8 mouse cellular contexts compared by ENCODE assay signal in genomic region chr14:27044221-27044966, GRCm38 (mm10). TPM values are rescaled to one million over a fixed set of nuclear protein-coding genes. Genes with fewer than 3 reads are reported as not detected.
A peak's percentile ranks its signal among the peaks of the same experiment; 100 is the strongest.
DNase-seq lines count a peak whose midpoint lies in the region; ATAC-seq and TF ChIP-seq lines count a peak whose summit lies in the region.

No protein-coding gene starts in this region.

- TF ChIP-seq POLR2A in lung, adult 2 months (IDR thresholded peaks at IDR 0.05; ENCODE audit: borderline replicate concordance, extremely low read depth, low read depth, low read length): no peak
- TF ChIP-seq POLR2A in myocyte (IDR thresholded peaks at IDR 0.05; ENCODE audit: insufficient read length, low read depth): peak; percentile 20

- no peak for TF ChIP-seq EP300 in heart, postnatal 0 days (IDR thresholded peaks at IDR 0.05; ENCODE audit: low read depth)

- H3K4me1 ChIP-seq in lung, embryonic 14.5 days (ENCODE audit: insufficient read depth): peaks cover 30% of the 10 kb centered on the region
- peaks cover 17% of the 10 kb centered on the region for H3K4me1 ChIP-seq in lung, adult 2 months (ENCODE audit: control insufficient read depth, insufficient read depth, low read length)
- peaks cover 93% of the 10 kb centered on the region for H3K4me1 ChIP-seq in embryonic facial prominence, embryonic 10.5 days
- peaks cover 17% of the 10 kb centered on the region for H3K4me1 ChIP-seq in heart, postnatal 0 days (ENCODE audit: control insufficient read depth, insufficient read depth)

- H3ac ChIP-seq in myocyte (ENCODE audit: control insufficient read depth, insufficient read length): no peak overlapping the region

- peak; percentile 65 for DNase-seq in lung, embryonic 14.5 days
- no peak for DNase-seq in lung, adult 2 months
- DNase-seq in embryonic facial prominence, embryonic 10.5 days (ENCODE audit: low spot score): no peak
- no peak for DNase-seq in heart, postnatal 0 days (ENCODE audit: low spot score)
- DNase-seq in adrenal gland, postnatal 14 days: no peak
- DNase-seq in layer of hippocampus, adult 18-20 months (ENCODE audit: low spot score in 2 of 2): no peak
- DNase-seq in left cerebral cortex, postnatal 36 days (ENCODE audit: low spot score in 2 of 2): no peak

- H3K27me3 ChIP-seq in lung, embryonic 14.5 days (ENCODE audit: insufficient read depth, low read length): peaks cover 5% of the 10 kb centered on the region; the same call in 1 of the 2 replicates
- H3K27me3 ChIP-seq in embryonic facial prominence, embryonic 10.5 days (replicated peaks; ENCODE audit: low read depth, poor library complexity, severe bottlenecking): peaks cover 12% of the 10 kb centered on the region; the same call in 1 of the 2 replicates
- no peaks in the 10 kb centered on the region for H3K27me3 ChIP-seq in heart, postnatal 0 days (ENCODE audit: control insufficient read depth, insufficient read depth, low read length)
- H3K27me3 ChIP-seq in myocyte (ENCODE audit: control insufficient read depth, insufficient read depth, insufficient read length): no peaks in the 10 kb centered on the region

- peaks cover 5% of the 10 kb centered on the region for H3K79me2 ChIP-seq in myocyte (ENCODE audit: control insufficient read depth, insufficient read depth)

- peak overlapping the region; percentile 80 for H3K27ac ChIP-seq in lung, embryonic 14.5 days (ENCODE audit: low read depth)
- peak overlapping the region; percentile 81 for H3K27ac ChIP-seq in embryonic facial prominence, embryonic 10.5 days (replicated peaks)
- 0 out of 2 replicates have a peak overlapping the region, but pooled peaks have one; percentile 5 for H3K27ac ChIP-seq in heart, postnatal 0 days (ENCODE audit: low read depth)

- H3K4me3 ChIP-seq in lung, embryonic 14.5 days (ENCODE audit: low read depth, low read length): no peak overlapping the region
- no peak overlapping the region for H3K4me3 ChIP-seq in lung, adult 2 months (replicated peaks; ENCODE audit: extremely low read depth, low read depth, low read length)
- peak overlapping the region; percentile 32 for H3K4me3 ChIP-seq in embryonic facial prominence, embryonic 10.5 days
- H3K4me3 ChIP-seq in heart, postnatal 0 days (ENCODE audit: low read depth, low read length): no peak overlapping the region
- H3K4me3 ChIP-seq in myocyte: no peak overlapping the region

- H3K9me3 ChIP-seq in lung, embryonic 14.5 days (ENCODE audit: low read depth, low read length): no peaks in the 10 kb centered on the region
- no peaks in the 10 kb centered on the region for H3K9me3 ChIP-seq in embryonic facial prominence, embryonic 10.5 days
- H3K9me3 ChIP-seq in heart, postnatal 0 days (replicated peaks; ENCODE audit: control insufficient read depth, low read length): no peaks in the 10 kb centered on the region

- H3K36me3 ChIP-seq in lung, embryonic 14.5 days (ENCODE audit: insufficient read depth): no peaks in the 10 kb centered on the region
- H3K36me3 ChIP-seq in embryonic facial prominence, embryonic 10.5 days (replicated peaks): peaks cover 5% of the 10 kb centered on the region; the same call in 1 of the 2 replicates
- no peaks in the 10 kb centered on the region for H3K36me3 ChIP-seq in heart, postnatal 0 days (replicated peaks; ENCODE audit: control insufficient read depth, insufficient read depth, low read length)
- no peaks in the 10 kb centered on the region for H3K36me3 ChIP-seq in myocyte (ENCODE audit: control insufficient read depth, insufficient read depth)

- TF ChIP-seq CTCF in lung, embryonic 14.5 days (IDR thresholded peaks at IDR 0.05; ENCODE audit: low read depth): no peak
- no peak for TF ChIP-seq CTCF in lung, adult 2 months (IDR thresholded peaks at IDR 0.05; ENCODE audit: insufficient read depth, low read length)
- no peak for TF ChIP-seq CTCF in heart, postnatal 0 days (IDR thresholded peaks at IDR 0.05; ENCODE audit: low read depth)

- no peak overlapping the region for H3K9ac ChIP-seq in lung, embryonic 14.5 days
- no peak overlapping the region for H3K9ac ChIP-seq in heart, postnatal 0 days (replicated peaks; ENCODE audit: low read depth, low read length)

- peak overlapping the region; percentile 47 for H3K4me2 ChIP-seq in lung, embryonic 14.5 days
- no peak overlapping the region; the same call in 1 of the 2 replicates for H3K4me2 ChIP-seq in heart, postnatal 0 days (ENCODE audit: low read depth, low read length)
- H3K4me2 ChIP-seq in myocyte (ENCODE audit: low read depth): peak overlapping the region; percentile 56

- intact Hi-C loops in left cerebral cortex, postnatal 36 days (cut with DNase I): no loop called here

- WGBS in lung, embryonic 14.5 days: 2% methylated on average over 11 of the region's 11 CpGs
- WGBS in lung, adult 2 months: 6% methylated on average over 11 of the region's 11 CpGs
- WGBS in embryonic facial prominence, embryonic 10.5 days: 7% methylated on average over 11 of the region's 11 CpGs
- WGBS in heart, postnatal 0 days: 11% methylated on average over 11 of the region's 11 CpGs

- ATAC-seq in lung, embryonic 14.5 days (ENCODE audit: insufficient read depth): peak; percentile 67
- ATAC-seq in heart, postnatal 0 days (ENCODE audit: insufficient read depth, low read depth): no peak

TF ChIP-seq in myocyte, 11 proteins besides CTCF, POLR2A, EP300 and RAD21:
- TF ChIP-seq SRF (IDR thresholded peaks at IDR 0.05; ENCODE audit: control insufficient read depth, insufficient read length, low read depth) (no peak), MYOD1 (IDR thresholded peaks at IDR 0.05; ENCODE audit: control insufficient read depth in 1 of 3, insufficient read length in 2 of 3, low read depth in 2 of 3) (peak in 1 of 3 experiments; percentile 30), USF1 (IDR thresholded peaks at IDR 0.05; ENCODE audit: low read depth) (peak; percentile 82), MYOG (IDR thresholded peaks at IDR 0.05; ENCODE audit: control insufficient read depth in 1 of 3, insufficient read depth in 1 of 3, insufficient read length in 2 of 3, low read depth in 2 of 3) (peak in 1 of 3 experiments; percentile 6), REST (IDR thresholded peaks at IDR 0.05; ENCODE audit: insufficient read depth, insufficient read length) (no peak)

RNA-seq across cellular contexts. Expression of gene Il17rd, which starts 5.7 kb away (rescaled TPM):
- 2.7 and 3.9 TPM in 2 replicates for polyA plus RNA-seq in lung, embryonic 14.5 days (2014; fragmentation: Nextera tagmentation; extraction: Ambion mirVana)
- 9.4 and 11.3 TPM in 2 replicates for polyA plus RNA-seq in lung, adult 2 months (2012; rRNA removed)
- polyA plus RNA-seq in embryonic facial prominence, embryonic 10.5 days (2016; fragmentation: Nextera tagmentation; extraction: Ambion mirVana): 9.6 and 10.1 TPM in 2 replicates
- 3.5 and 4.2 TPM in 2 replicates for total RNA-seq in heart, postnatal 0 days (2014; rRNA removed; ENCODE audit: low replicate concordance)
- polyA plus RNA-seq in heart, postnatal 0 days (2015; fragmentation: Nextera tagmentation; extraction: Ambion mirVana): 0.63 and 0.86 TPM in 2 replicates
- polyA plus RNA-seq in myocyte (2012; fragmentation: generic; extraction: Trizol): 1.9 TPM
- 3.6 and 5.2 TPM in 2 replicates for total RNA-seq in adrenal gland, postnatal 14 days (2021)
- total RNA-seq in layer of hippocampus, adult 18-20 months (2021): 1 to 10 TPM; 3.6 to 3.9 TPM
- 1 to 10 TPM; 2.1 to 2.3 TPM for total RNA-seq in left cerebral cortex, postnatal 36 days (2021)

RNA-seq across cellular contexts. Expression of gene Hesx1, which starts 50.2 kb away (rescaled TPM):
- polyA plus RNA-seq in lung, embryonic 14.5 days (2014; fragmentation: Nextera tagmentation; extraction: Ambion mirVana): not detected in 2 replicates
- not detected in 2 replicates for polyA plus RNA-seq in lung, adult 2 months (2012; rRNA removed)
- polyA plus RNA-seq in embryonic facial prominence, embryonic 10.5 days (2016; fragmentation: Nextera tagmentation; extraction: Ambion mirVana): 3.4 and 3.9 TPM in 2 replicates
- not detected in 2 replicates for total RNA-seq in heart, postnatal 0 days (2014; rRNA removed; ENCODE audit: low replicate concordance)
- 0.16 TPM in 1 of 2 replicates, not detected in the other for polyA plus RNA-seq in heart, postnatal 0 days (2015; fragmentation: Nextera tagmentation; extraction: Ambion mirVana)
- polyA plus RNA-seq in myocyte (2012; fragmentation: generic; extraction: Trizol): not detected
- total RNA-seq in adrenal gland, postnatal 14 days (2021): not detected in 2 replicates
- total RNA-seq in layer of hippocampus, adult 18-20 months (2021): not detected
- total RNA-seq in left cerebral cortex, postnatal 36 days (2021): not detected

Comparison
In these comparisons a context has a peak if more than half of its experiments do, and no peak if none do; other contexts are left out.
1. H3K27ac ChIP-seq: peak in every context shown above with its lines; median percentile 81 in embryonic facial prominence, embryonic 10.5 days; 80 in lung, embryonic 14.5 days; 5 in heart, postnatal 0 days.